Mouse (Mus musculus) intestine, embryonic 15.5 days (tissue): Measurements from ENCODE around the gene Tubgcp2. TPM values are rescaled to one million over a fixed set of nuclear protein-coding genes. Genes with fewer than 3 reads are reported as not detected.
A peak's percentile ranks its signal among the peaks of the same experiment; 100 is the strongest.

Source experiments
- ATAC-seq: fragments of 200-750 bp; cut with Nextera tagmentation; 2 replicates; pipeline ENCODE4 v1.8.0; 2017; ENCODE audit warnings: moderate TSS enrichment, moderate library complexity
- H3K27ac ChIP-seq: fragments of 300-500 bp; sonication (generic); 2 replicates; pipeline ENCODE4 v1.5.1; 2015; ENCODE audit warnings: mild to moderate bottlenecking, inconsistent platforms
- H3K27me3 ChIP-seq: fragments of 300-500 bp; sonication (generic); replicated peaks from 2 replicates; pipeline ENCODE4 v1.6.1; 2015; ENCODE audit warnings: inconsistent platforms
- H3K36me3 ChIP-seq: fragments of 300-500 bp; sonication (generic); 2 replicates; pipeline ENCODE4 v1.6.1; 2015; ENCODE audit warnings: inconsistent platforms
- H3K4me1 ChIP-seq: fragments of 300-500 bp; sonication (generic); replicated peaks from 2 replicates; pipeline ENCODE4 v1.6.1; 2015; ENCODE audit warnings: inconsistent platforms
- H3K4me2 ChIP-seq: fragments of 300-500 bp; sonication (generic); replicated peaks from 2 replicates; pipeline ENCODE4 v1.6.1; 2015; ENCODE audit warnings: mild to moderate bottlenecking, inconsistent platforms
- H3K4me3 ChIP-seq: fragments of 300-500 bp; sonication (generic); replicated peaks from 2 replicates; pipeline ENCODE4 v1.5.1; 2015; ENCODE audit warnings: inconsistent platforms
- H3K9ac ChIP-seq: fragments of 300-500 bp; sonication (generic); 2 replicates; pipeline ENCODE4 v1.6.1; 2015; ENCODE audit warnings: inconsistent platforms
- H3K9me3 ChIP-seq: fragments of 300-500 bp; sonication (generic); 2 replicates; pipeline ENCODE4 v1.6.1; 2016; ENCODE audit warnings: inconsistent platforms
- WGBS: fragments of 180-500 bp; shearing (Covaris S2); methylation state at CpG from one replicate; pipeline ENCODE4 v1.1.7; 2015; 5-methylcytosine and 5-hydroxymethylcytosine counted together
- polyA plus RNA-seq: library from polyadenylated mRNA; unstranded; fragments of >200 nt; fragmentation: Nextera tagmentation; extraction: Ambion mirVana; gene quantifications from 2 replicates; pipeline ENCODE4 v1.2.1, GENCODE M21; 2015

Tubgcp2 gene
- polyA plus RNA-seq = 39.8 and 41.3 TPM in 2 replicates

GRCm38 (mm10) chr7:140036281-140037170 is at the start of gene Tubgcp2, which contains the start of gene Zfp511:
TSS of gene Tubgcp2 (minus strand) at chr7:140036669.
TSS of gene Zfp511 (plus strand) at chr7:140036391.
- Histone ChIP-seq H3K36me3 (peaks cover 16% of the 10 kb centered on the region), H3K4me3 (peak within 1 kb of the TSS; percentile 87), H3K9me3 (no peaks in the 10 kb centered on the region), H3K27ac (peak within 1 kb of the TSS; percentile 90), H3K4me1 (peaks cover 12% of the 10 kb centered on the region), H3K4me2 (peak within 1 kb of the TSS; percentile 94), H3K9ac (peak within 1 kb of the TSS; percentile 84), H3K27me3 (no peaks in the 10 kb centered on the region)
- ATAC-seq = peak; percentile 99
- whole genome bisulfite sequencing = 1% methylated on average over 68 of the region's 69 CpGs

GRCm38 (mm10) chr7:140082242-140082678 is 45.8 kb upstream of the Tubgcp2 start, which contains the start of gene Caly:
TSS of gene Caly (minus strand) at chr7:140082548.
- 10% methylated on average over 18 of the region's 18 CpGs for whole genome bisulfite sequencing
- H3K27ac ChIP-seq = no peak within 1 kb of the TSS
- no peaks in the 10 kb centered on the region for H3K9me3 ChIP-seq
- peak; percentile 41; the same call in 1 of the 2 replicates for ATAC-seq
- no peak within 1 kb of the TSS for H3K9ac ChIP-seq
- H3K36me3 ChIP-seq = no peaks in the 10 kb centered on the region
- no peak within 1 kb of the TSS for H3K4me3 ChIP-seq
- peaks cover 38% of the 10 kb centered on the region for H3K27me3 ChIP-seq
- 0 out of 2 replicates have a peak, but pooled peaks cover 5% of the 10 kb centered on the region for H3K4me1 ChIP-seq
- peak within 1 kb of the TSS; percentile 6; the same call in 1 of the 2 replicates for H3K4me2 ChIP-seq

DNA sequence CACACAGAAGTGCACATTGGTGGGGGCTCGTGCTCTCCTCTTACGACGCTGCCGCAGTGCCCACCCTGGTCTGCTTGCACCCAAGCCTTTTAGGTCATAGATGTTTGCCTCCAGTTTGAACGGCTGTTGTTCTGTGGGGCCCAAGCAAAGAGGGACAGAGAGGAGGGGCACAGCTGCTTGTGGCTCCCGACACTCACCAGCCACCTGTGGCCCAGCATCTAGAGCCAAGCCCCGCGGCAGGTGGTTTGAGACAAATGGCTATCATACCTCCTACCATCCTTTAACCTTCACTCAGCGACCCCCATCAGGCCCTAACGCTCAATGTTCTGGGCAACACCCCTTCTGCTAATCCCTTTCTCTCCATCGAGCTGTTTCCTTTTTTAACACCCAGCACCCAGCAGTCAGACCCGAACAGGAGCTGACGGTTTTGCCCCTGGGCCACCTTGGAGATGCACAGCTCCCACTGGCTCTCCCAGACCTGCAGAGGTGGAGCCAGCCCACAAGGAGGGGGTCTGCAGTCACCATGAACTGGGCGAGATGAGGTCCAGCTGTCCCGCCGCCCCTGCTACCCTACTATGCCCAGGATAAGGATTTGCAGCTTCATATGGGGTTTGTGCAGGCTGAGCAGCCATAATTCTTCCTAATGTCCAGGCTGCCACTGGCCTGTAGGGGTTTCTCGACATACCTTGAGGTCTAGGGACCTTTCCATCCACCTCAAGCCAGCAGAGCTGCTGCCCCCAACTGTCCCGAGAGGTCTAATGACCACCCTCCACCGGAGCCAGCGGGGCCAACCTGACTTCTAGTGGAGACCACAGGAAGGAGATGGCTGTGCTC is 45.2 kb upstream of the Tubgcp2 start:
- Histone ChIP-seq H3K4me2 (no peak overlapping the region; the same call in 1 of the 2 replicates), H3K4me3 (no peak overlapping the region), H3K27ac (no peak overlapping the region), H3K27me3 (peaks cover 38% of the 10 kb centered on the region), H3K9ac (no peak overlapping the region), H3K9me3 (no peaks in the 10 kb centered on the region), H3K36me3 (no peaks in the 10 kb centered on the region), H3K4me1 (0 out of 2 replicates have a peak, but pooled peaks cover 5% of the 10 kb centered on the region)
- 28% methylated on average over 20 of the region's 20 CpGs for WGBS
- ATAC-seq = no peak

DNA sequence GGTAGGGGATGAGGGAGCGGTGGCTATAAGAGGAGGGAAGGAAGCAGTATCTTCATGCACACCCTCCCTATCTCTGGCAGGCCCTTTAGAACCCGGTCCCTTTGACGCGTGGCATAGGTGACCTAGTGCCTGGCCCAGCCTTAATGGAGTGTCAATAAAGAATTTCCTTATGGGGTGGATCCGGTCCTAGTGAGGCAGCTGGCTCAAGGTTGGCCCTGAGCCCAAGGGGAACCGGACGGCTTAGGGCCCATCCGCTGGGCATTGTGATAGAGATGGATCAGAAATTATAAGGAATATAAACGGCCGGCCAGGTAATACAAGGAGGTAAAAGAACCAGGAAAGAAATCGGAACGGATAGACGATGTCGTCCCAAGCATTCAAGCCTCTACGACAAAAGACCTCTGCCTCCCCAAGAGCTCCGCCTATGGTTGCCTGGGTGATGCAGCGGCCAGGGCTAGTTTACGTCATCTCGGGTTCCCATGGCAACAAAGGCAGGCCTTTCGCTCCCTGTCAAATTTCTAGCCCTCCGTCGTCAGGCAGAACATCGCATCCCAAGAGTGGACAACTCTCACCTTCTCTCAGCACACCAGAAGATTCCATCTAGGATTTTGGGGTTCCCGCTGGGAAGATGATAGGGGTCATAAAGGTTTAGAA is 44.2 kb upstream of the Tubgcp2 start:
- H3K4me3 ChIP-seq = peak overlapping the region; percentile 20
- H3K36me3 ChIP-seq = no peaks in the 10 kb centered on the region
- peak; percentile 75 for ATAC-seq
- 4% methylated on average over 24 of the region's 24 CpGs for WGBS
- H3K27me3 ChIP-seq = peaks cover 38% of the 10 kb centered on the region
- peak overlapping the region; percentile 55 for H3K4me2 ChIP-seq
- no peak overlapping the region for H3K9ac ChIP-seq
- no peaks in the 10 kb centered on the region for H3K9me3 ChIP-seq
- 0 out of 2 replicates have a peak, but pooled peaks cover 5% of the 10 kb centered on the region for H3K4me1 ChIP-seq
- no peak overlapping the region for H3K27ac ChIP-seq

- 8% methylated on average over 5 of the region's 5 CpGs for WGBS
- no peak overlapping the region for H3K4me2 ChIP-seq
- ATAC-seq = no peak
- no peak overlapping the region for H3K27ac ChIP-seq
- no peaks in the 10 kb centered on the region for H3K9me3 ChIP-seq
- 0 out of 2 replicates have a peak, but pooled peaks cover 5% of the 10 kb centered on the region for H3K4me1 ChIP-seq
- no peak overlapping the region for H3K9ac ChIP-seq
- H3K36me3 ChIP-seq = no peaks in the 10 kb centered on the region
- peaks cover 38% of the 10 kb centered on the region for H3K27me3 ChIP-seq
- H3K4me3 ChIP-seq = no peak overlapping the region
Measured at GRCm38 (mm10) chr7:140078711-140079110, 42.2 kb upstream of the Tubgcp2 start.

DNA sequence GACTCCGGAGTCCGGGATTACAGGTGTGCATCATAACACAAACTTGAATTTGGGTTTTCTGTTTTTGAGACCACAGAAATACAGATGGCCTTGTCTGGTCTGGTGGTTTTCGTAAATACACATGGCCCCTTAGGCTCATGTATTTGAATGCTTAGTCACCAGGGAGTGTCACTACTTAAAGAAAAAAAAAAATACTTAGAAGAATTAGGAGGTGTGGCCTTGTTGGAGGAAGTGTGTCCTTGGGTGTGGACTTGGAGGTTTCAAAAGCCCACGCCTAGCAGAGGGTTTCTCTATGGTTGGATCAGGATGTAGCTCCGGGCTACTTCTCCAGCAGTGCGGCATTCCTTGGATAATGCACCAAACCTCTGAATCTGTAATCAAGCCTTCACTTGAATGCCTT is 41.2 kb upstream of the Tubgcp2 start:
- no peaks in the 10 kb centered on the region for H3K9me3 ChIP-seq
- ATAC-seq = no peak
- peaks cover 38% of the 10 kb centered on the region for H3K27me3 ChIP-seq
- H3K9ac ChIP-seq = no peak overlapping the region
- H3K4me2 ChIP-seq = no peak overlapping the region
- WGBS = 71% methylated on average over 6 of the region's 6 CpGs
- H3K27ac ChIP-seq = no peak overlapping the region
- no peaks in the 10 kb centered on the region for H3K36me3 ChIP-seq
- H3K4me3 ChIP-seq = no peak overlapping the region
- H3K4me1 ChIP-seq = 0 out of 2 replicates have a peak, but pooled peaks cover 5% of the 10 kb centered on the region

DNA sequence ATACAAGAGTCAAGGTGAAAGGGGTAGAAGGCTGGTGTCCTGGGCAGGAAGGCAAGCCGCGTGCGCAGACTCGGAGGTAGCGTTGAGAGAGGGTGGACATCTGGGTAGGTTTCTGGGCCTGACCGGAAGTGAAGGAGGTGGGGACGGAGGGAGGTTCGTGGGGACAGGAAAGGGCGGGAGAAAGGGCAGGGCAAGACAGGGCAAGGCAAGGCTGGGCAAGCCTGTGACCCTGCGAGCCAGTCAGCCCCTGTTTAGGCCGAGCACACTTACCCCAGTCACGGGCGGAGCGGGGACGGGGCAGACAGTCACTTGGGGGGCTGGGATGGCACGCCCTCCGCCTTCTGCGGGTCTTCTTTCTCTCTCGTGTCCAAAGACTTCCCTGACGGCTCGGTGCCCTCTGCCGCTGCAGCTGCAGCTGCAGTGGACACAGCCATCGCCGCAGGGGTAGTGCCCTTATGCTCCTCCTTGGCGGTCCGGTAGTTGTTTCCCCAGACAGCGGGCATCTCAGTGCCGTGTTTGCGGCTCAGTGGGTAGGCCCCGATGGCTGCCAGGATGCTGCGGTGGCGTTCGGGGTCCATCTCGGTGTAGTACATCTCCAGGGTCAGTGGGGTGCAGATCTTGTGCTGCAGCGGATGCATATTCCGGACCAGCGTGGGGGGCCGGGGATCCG is 33.7 kb upstream of the Tubgcp2 start:
- Histone ChIP-seq H3K4me1 (peaks cover 6% of the 10 kb centered on the region; the same call in 1 of the 2 replicates), H3K27ac (no peak overlapping the region), H3K4me3 (peak overlapping the region; percentile 22), H3K9me3 (no peaks in the 10 kb centered on the region), H3K9ac (peak overlapping the region; percentile 3; the same call in 1 of the 2 replicates), H3K36me3 (no peaks in the 10 kb centered on the region), H3K27me3 (peaks cover 4% of the 10 kb centered on the region), H3K4me2 (peak overlapping the region; percentile 62)
- 36% methylated on average over 39 of the region's 39 CpGs for WGBS
- 0 out of 2 replicates have a peak, but pooled peaks have one; percentile 12 for ATAC-seq

GRCm38 (mm10) chr7:140067397-140067796 is 30.9 kb upstream of the Tubgcp2 start:
- ATAC-seq = no peak
- no peaks in the 10 kb centered on the region for H3K36me3 ChIP-seq
- no peaks in the 10 kb centered on the region for H3K9me3 ChIP-seq
- peaks cover 6% of the 10 kb centered on the region; the same call in 1 of the 2 replicates for H3K4me1 ChIP-seq
- H3K4me3 ChIP-seq = no peak overlapping the region
- H3K9ac ChIP-seq = no peak overlapping the region
- 53% methylated on average over 6 of the region's 6 CpGs for WGBS
- H3K27ac ChIP-seq = no peak overlapping the region
- H3K4me2 ChIP-seq = no peak overlapping the region
- H3K27me3 ChIP-seq = peaks cover 25% of the 10 kb centered on the region

DNA sequence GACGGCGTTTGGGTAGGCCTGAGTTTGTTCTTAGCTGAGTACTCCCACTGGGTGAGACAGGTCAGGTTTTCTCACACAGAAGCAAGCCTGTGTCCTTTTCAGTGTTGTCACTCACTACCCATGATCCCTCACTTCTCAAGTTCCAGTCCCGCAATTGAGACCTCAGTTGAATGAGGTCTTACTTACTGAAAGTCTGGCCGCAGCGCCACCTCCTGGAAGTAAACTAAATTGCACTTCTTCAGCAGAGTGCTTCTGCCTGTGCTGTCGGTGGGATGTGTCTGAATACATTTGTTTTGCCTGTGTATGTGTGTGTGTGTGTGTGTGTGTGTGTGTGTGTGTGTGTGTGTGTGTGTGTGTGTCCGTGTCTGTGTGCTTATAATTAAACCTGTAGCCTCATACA is 26.6 kb upstream of the Tubgcp2 start:
- no peak overlapping the region for H3K27ac ChIP-seq
- WGBS = 17% methylated on average over 7 of the region's 7 CpGs
- H3K9me3 ChIP-seq = no peaks in the 10 kb centered on the region
- H3K36me3 ChIP-seq = no peaks in the 10 kb centered on the region
- no peak overlapping the region for H3K4me3 ChIP-seq
- H3K4me1 ChIP-seq = peaks cover 18% of the 10 kb centered on the region
- H3K9ac ChIP-seq = no peak overlapping the region
- ATAC-seq = no peak
- H3K27me3 ChIP-seq = peaks cover 68% of the 10 kb centered on the region
- H3K4me2 ChIP-seq = no peak overlapping the region

- Histone ChIP-seq H3K36me3 (no peaks in the 10 kb centered on the region), H3K9ac (no peak overlapping the region), H3K4me1 (peaks cover 23% of the 10 kb centered on the region), H3K27ac (no peak overlapping the region), H3K4me2 (peak overlapping the region; percentile 86; the same call in 1 of the 2 replicates), H3K27me3 (peaks cover 76% of the 10 kb centered on the region), H3K4me3 (no peak overlapping the region), H3K9me3 (no peaks in the 10 kb centered on the region)
- 17% methylated on average over 11 of the region's 11 CpGs for WGBS
- peak; percentile 55 for ATAC-seq
Measured at GRCm38 (mm10) chr7:140062307-140062706, 25.8 kb upstream of the Tubgcp2 start.

GRCm38 (mm10) chr7:140061832-140062130 is 25.3 kb upstream of the Tubgcp2 start:
- Histone ChIP-seq H3K36me3 (no peaks in the 10 kb centered on the region), H3K4me1 (peaks cover 23% of the 10 kb centered on the region), H3K9ac (no peak overlapping the region), H3K4me2 (peak overlapping the region; percentile 86), H3K9me3 (no peaks in the 10 kb centered on the region), H3K27ac (no peak overlapping the region), H3K4me3 (peak overlapping the region; percentile 36), H3K27me3 (peaks cover 81% of the 10 kb centered on the region)
- no peak for ATAC-seq
- 3% methylated on average over 6 of the region's 6 CpGs for WGBS
